Mouse (Mus musculus) heart, adult 2 months (tissue): Measurements from ENCODE around the gene Fbxo34.

Source experiments
- CTCF ChIP-seq: fragments of 200-600 bp; IDR thresholded peaks from 2 replicates; pipeline ENCODE4 v1.8.1; 2022; ENCODE audit warnings: antibody characterized with exemption, mild to moderate bottlenecking, moderate library complexity
- EP300 ChIP-seq: fragments of 200-500 bp; IDR thresholded peaks from 2 replicates; pipeline ENCODE4 v1.6.1; 2011; ENCODE audit warnings: low read depth, low read length, control low read depth; ENCODE audit not compliant: insufficient read depth
- POLR2A ChIP-seq: fragments of 200-500 bp; IDR thresholded peaks from 2 replicates; pipeline ENCODE4 v1.6.1; 2011; ENCODE audit warnings: mild to moderate bottlenecking, low read depth, low read length, control low read depth; ENCODE audit not compliant: insufficient read depth

- no peak for TF ChIP-seq CTCF
- TF ChIP-seq POLR2A: no peak
- TF ChIP-seq EP300: no peak
Observed at GRCm38 (mm10) chr14:47516755-47517154, 66.5 kb downstream of the Fbxo34 start.
